Mouse (Mus musculus): ENCODE measurements around the gene Aldh1a1. TPM values are rescaled to one million over a fixed set of nuclear protein-coding genes. Genes with fewer than 3 reads are reported as not detected.
"Not testable (repeated sequence)": the region's sequence is repeated elsewhere in the genome, so short reads cannot be mapped to it uniquely, and the experiment has no call there.

Aldh1a1 gene
- polyA plus RNA-seq, 1 experiment: not detected

- Histone ChIP-seq H3K4me3 (ENCODE audit: low read depth, low read length) (no peak overlapping the region), H3K27ac (ENCODE audit: insufficient read depth, low read length) (no peak overlapping the region), H3K36me3 (ENCODE audit: control insufficient read depth, insufficient read depth, low read length, poor library complexity, severe bottlenecking) (no peaks in the 10 kb centered on the region), H3K4me1 (ENCODE audit: control insufficient read depth, insufficient read depth, low read length) (no peaks in the 10 kb centered on the region), H3K27me3 (ENCODE audit: control insufficient read depth, insufficient read depth, low read length, poor library complexity, severe bottlenecking) (no peaks in the 10 kb centered on the region), H3K9ac (ENCODE audit: low read depth, poor library complexity, severe bottlenecking) (no peak overlapping the region), H3K9me3 (replicated peaks; ENCODE audit: control insufficient read depth, insufficient read depth, low read length, poor library complexity, severe bottlenecking) (no peaks in the 10 kb centered on the region)
- no peak for TF ChIP-seq POLR2A (IDR thresholded peaks at IDR 0.05; ENCODE audit: insufficient read depth, low read length)
Measured at GRCm38 (mm10) chr19:20633876-20634691, 141.6 kb downstream of the Aldh1a1 start.

DNA sequence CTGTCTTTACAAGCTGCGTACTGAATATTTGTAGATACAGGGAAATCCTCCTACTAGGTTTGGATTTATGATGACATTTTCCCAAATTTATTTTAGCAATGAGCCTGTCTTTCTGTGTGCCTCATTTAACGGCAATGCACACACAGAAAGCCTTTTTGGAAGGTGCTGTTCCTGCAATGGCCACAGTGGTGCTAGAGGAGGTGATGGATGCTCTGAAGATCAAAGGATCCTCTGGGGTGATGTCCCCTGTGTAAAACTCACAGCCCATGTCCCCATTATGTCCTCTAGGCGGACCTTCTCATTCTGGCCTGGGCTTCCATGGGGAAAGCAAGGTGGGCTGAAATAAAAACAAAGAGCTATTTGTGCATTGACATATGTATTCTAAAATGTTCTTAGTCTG lies 151.8 kb downstream of the Aldh1a1 start:
- Histone ChIP-seq H3K9me3 (replicated peaks; ENCODE audit: control insufficient read depth, insufficient read depth, low read length, poor library complexity, severe bottlenecking) (no peaks in the 10 kb centered on the region), H3K4me3 (ENCODE audit: low read depth, low read length) (no peak overlapping the region), H3K27me3 (ENCODE audit: control insufficient read depth, insufficient read depth, low read length, poor library complexity, severe bottlenecking) (no peaks in the 10 kb centered on the region), H3K9ac (ENCODE audit: low read depth, poor library complexity, severe bottlenecking) (no peak overlapping the region), H3K27ac (ENCODE audit: insufficient read depth, low read length) (no peak overlapping the region), H3K4me1 (ENCODE audit: control insufficient read depth, insufficient read depth, low read length) (no peaks in the 10 kb centered on the region), H3K36me3 (ENCODE audit: control insufficient read depth, insufficient read depth, low read length, poor library complexity, severe bottlenecking) (no peaks in the 10 kb centered on the region)
- no peak for TF ChIP-seq CTCF (IDR thresholded peaks at IDR 0.05; ENCODE audit: low read depth, low read length)
- no peak for TF ChIP-seq EP300 (IDR thresholded peaks at IDR 0.05; ENCODE audit: insufficient read depth, low read depth, low read length)
- no peak for TF ChIP-seq POLR2A (IDR thresholded peaks at IDR 0.05; ENCODE audit: insufficient read depth, low read length)

GRCm38 (mm10) chr19:20647496-20647895 lies 155.0 kb downstream of the Aldh1a1 start:
- H3K36me3 ChIP-seq (ENCODE audit: control insufficient read depth, insufficient read depth, low read length, poor library complexity, severe bottlenecking); H3K9me3 ChIP-seq (replicated peaks; ENCODE audit: control insufficient read depth, insufficient read depth, low read length, poor library complexity, severe bottlenecking): not testable (repeated sequence)

DNA sequence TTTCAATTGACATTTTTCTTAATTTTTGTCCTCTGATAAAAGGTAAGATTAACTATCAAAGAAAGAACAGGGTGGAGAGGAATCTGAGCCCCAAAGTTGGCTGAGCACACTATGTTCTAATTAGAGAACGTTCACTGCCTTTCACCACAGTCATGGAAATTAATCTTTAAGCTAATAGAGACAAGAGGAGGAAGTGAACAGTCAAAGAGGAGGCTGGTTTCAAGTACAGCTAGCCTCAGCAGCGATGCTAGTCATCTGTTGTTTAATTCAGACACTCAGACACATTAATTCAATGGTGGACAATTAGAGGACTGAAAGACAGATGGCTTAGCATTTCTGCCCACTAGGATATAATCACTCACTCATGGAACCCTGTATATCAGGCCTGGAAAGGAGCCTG lies 157.5 kb downstream of the Aldh1a1 start:
- H3K4me1 ChIP-seq (ENCODE audit: control insufficient read depth, insufficient read depth, low read length): no peaks in the 10 kb centered on the region
- no peaks in the 10 kb centered on the region for H3K36me3 ChIP-seq (ENCODE audit: control insufficient read depth, insufficient read depth, low read length, poor library complexity, severe bottlenecking)
- H3K9me3 ChIP-seq (replicated peaks; ENCODE audit: control insufficient read depth, insufficient read depth, low read length, poor library complexity, severe bottlenecking): no peaks in the 10 kb centered on the region
- no peak overlapping the region for H3K27ac ChIP-seq (ENCODE audit: insufficient read depth, low read length)
- H3K4me3 ChIP-seq (ENCODE audit: low read depth, low read length): no peak overlapping the region
- no peak overlapping the region for H3K9ac ChIP-seq (ENCODE audit: low read depth, poor library complexity, severe bottlenecking)
- no peak for TF ChIP-seq EP300 (IDR thresholded peaks at IDR 0.05; ENCODE audit: insufficient read depth, low read depth, low read length)
- no peak for TF ChIP-seq CTCF (IDR thresholded peaks at IDR 0.05; ENCODE audit: low read depth, low read length)
- TF ChIP-seq POLR2A (IDR thresholded peaks at IDR 0.05; ENCODE audit: insufficient read depth, low read length): no peak
- no peaks in the 10 kb centered on the region for H3K27me3 ChIP-seq (ENCODE audit: control insufficient read depth, insufficient read depth, low read length, poor library complexity, severe bottlenecking)

More at GRCm38 (mm10) chr19:20647496-20647895, 155.0 kb downstream of the Aldh1a1 start:
- H3K9ac ChIP-seq (ENCODE audit: low read depth, poor library complexity, severe bottlenecking); H3K27me3 ChIP-seq (ENCODE audit: control insufficient read depth, insufficient read depth, low read length, poor library complexity, severe bottlenecking); H3K4me1 ChIP-seq (ENCODE audit: control insufficient read depth, insufficient read depth, low read length); H3K4me3 ChIP-seq (ENCODE audit: low read depth, low read length); H3K27ac ChIP-seq (ENCODE audit: insufficient read depth, low read length): not testable (repeated sequence)

DNA sequence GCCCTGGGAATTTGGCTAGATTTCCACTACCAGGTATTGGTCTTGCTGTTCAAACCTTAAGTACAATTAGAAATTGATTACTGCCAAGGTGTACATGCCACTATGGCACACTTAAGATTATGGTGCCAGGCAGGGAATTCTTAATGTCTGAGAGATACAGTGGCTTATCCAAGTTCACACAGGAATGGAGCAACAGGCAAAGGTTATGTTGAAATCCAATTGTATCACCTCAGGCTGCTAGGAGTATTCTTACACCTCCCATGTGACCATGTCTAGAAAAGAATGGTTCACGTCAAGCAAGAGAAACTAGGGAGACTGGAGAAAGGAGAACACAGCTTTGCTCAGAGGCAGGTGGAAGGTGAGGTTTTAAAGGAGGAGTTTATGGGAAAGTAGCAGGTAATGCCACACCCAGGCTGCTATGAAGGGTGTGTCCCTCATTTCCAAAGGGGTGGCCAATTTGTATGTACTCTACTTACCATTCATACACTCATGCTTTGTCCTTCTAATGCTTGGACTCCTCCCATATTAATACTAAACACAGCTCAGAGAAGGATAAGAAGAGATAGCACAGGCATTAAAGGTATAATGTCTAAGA lies 160.7 kb downstream of the Aldh1a1 start:
- TF ChIP-seq EP300 (IDR thresholded peaks at IDR 0.05; ENCODE audit: insufficient read depth, low read depth, low read length): no peak
- no peak for TF ChIP-seq POLR2A (IDR thresholded peaks at IDR 0.05; ENCODE audit: insufficient read depth, low read length)
- TF ChIP-seq CTCF (IDR thresholded peaks at IDR 0.05; ENCODE audit: low read depth, low read length): no peak
- no peaks in the 10 kb centered on the region for H3K4me1 ChIP-seq (ENCODE audit: control insufficient read depth, insufficient read depth, low read length)
- H3K9me3 ChIP-seq (replicated peaks; ENCODE audit: control insufficient read depth, insufficient read depth, low read length, poor library complexity, severe bottlenecking): no peaks in the 10 kb centered on the region
- H3K36me3 ChIP-seq (ENCODE audit: control insufficient read depth, insufficient read depth, low read length, poor library complexity, severe bottlenecking): no peaks in the 10 kb centered on the region
- H3K27me3 ChIP-seq (ENCODE audit: control insufficient read depth, insufficient read depth, low read length, poor library complexity, severe bottlenecking): no peaks in the 10 kb centered on the region
- no peak overlapping the region for H3K4me3 ChIP-seq (ENCODE audit: low read depth, low read length)
- H3K9ac ChIP-seq (ENCODE audit: low read depth, poor library complexity, severe bottlenecking): no peak overlapping the region
- H3K27ac ChIP-seq (ENCODE audit: insufficient read depth, low read length): no peak overlapping the region

DNA sequence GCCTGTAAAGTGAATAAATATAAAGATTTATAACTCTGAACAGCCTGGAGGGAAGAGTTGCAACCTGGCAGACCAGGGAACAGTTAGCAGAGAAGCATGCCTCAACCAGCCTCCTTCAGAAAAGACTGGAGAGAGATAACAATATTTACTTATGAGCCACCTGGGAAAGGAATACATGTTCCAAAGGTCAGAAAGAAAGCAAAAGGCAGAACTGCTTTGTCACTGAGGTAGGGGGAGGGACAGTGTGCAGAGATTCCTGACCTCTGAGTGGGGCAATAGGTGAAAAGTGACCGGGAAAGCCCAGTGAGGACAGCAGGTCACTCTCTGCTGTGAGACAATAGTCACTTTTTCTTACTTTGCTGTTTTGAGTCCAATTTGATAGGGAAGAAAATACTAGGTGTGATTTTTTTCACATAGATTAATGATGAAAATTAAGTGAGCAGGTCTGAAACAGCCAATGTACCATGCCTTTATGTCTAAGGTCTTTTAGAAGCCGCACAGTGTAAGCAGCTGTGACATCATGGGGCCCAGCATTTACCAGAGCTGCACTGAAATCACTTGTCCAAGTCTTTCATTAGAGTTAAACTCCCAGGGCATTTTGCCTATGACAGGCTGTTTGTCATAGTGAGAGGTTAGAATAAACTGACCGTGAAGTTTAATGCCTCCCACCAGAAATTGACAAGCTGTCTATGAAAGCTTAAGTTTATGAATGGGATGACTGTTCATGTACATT lies 161.8 kb downstream of the Aldh1a1 start:
- no peak for TF ChIP-seq POLR2A (IDR thresholded peaks at IDR 0.05; ENCODE audit: insufficient read depth, low read length)
- no peak for TF ChIP-seq EP300 (IDR thresholded peaks at IDR 0.05; ENCODE audit: insufficient read depth, low read depth, low read length)
- TF ChIP-seq CTCF (IDR thresholded peaks at IDR 0.05; ENCODE audit: low read depth, low read length): no peak
- Histone ChIP-seq H3K36me3 (ENCODE audit: control insufficient read depth, insufficient read depth, low read length, poor library complexity, severe bottlenecking) (no peaks in the 10 kb centered on the region), H3K9me3 (replicated peaks; ENCODE audit: control insufficient read depth, insufficient read depth, low read length, poor library complexity, severe bottlenecking) (no peaks in the 10 kb centered on the region), H3K4me3 (ENCODE audit: low read depth, low read length) (no peak overlapping the region), H3K9ac (ENCODE audit: low read depth, poor library complexity, severe bottlenecking) (no peak overlapping the region), H3K27me3 (ENCODE audit: control insufficient read depth, insufficient read depth, low read length, poor library complexity, severe bottlenecking) (no peaks in the 10 kb centered on the region), H3K4me1 (ENCODE audit: control insufficient read depth, insufficient read depth, low read length) (no peaks in the 10 kb centered on the region), H3K27ac (ENCODE audit: insufficient read depth, low read length) (no peak overlapping the region)

Data from ES-Bruce4 (cell line).